21 mouse cellular contexts compared by ENCODE assay signal in the genomic region with DNA sequence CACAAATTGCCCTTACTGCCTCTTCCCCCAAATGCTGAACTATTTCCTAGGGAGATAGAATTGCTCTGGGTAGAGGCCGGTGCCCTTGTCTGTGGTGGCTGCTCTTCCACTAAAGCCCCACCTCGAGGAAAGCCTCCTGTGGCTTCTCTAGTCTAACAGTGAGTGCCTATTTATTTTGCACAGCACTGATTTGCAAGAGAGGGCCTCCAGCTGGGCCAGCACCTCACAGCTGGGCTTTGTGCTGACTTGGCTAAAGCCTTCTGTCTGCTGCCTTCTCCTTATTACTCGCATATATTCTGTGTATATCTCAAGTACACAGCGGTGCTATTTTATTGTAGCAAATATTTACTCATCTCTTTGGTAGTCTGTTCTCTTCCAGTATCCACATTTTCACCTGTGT.
"Had no signal": no experiment of that assay in that cellular context is flagged by ENCODE, and none has a peak within 500 bp of the region (broad histone marks: within the 10 kb centered on the region; RNA-seq: fewer than 3 reads in every experiment).

No protein-coding gene starts in this region.

- H3K27ac ChIP-seq: kidney, postnatal 0 days; limb, embryonic 12.5 days; limb, embryonic 15.5 days; liver, embryonic 14.5 days; lung, embryonic 15.5 days; midbrain, embryonic 12.5 days; neural tube, embryonic 13.5 days; stomach, postnatal 0 days had no signal

- H3K27me3 ChIP-seq: limb, embryonic 12.5 days; limb, embryonic 15.5 days; lung, embryonic 15.5 days; midbrain, embryonic 12.5 days; neural tube, embryonic 13.5 days had no signal

- H3K9me3 ChIP-seq: limb, embryonic 15.5 days; lung, embryonic 15.5 days had no signal

- H3K36me3 ChIP-seq: limb, embryonic 12.5 days; limb, embryonic 15.5 days; lung, embryonic 15.5 days; midbrain, embryonic 12.5 days; neural tube, embryonic 13.5 days had no signal

- H3K9ac ChIP-seq: limb, embryonic 12.5 days; limb, embryonic 15.5 days; liver, embryonic 14.5 days; liver, postnatal 0 days; lung, embryonic 15.5 days; midbrain, embryonic 12.5 days; neural tube, embryonic 13.5 days had no signal

- H3K4me3 ChIP-seq: limb, embryonic 12.5 days; limb, embryonic 15.5 days; lung, embryonic 15.5 days; midbrain, embryonic 12.5 days; myocyte; neural tube, embryonic 13.5 days had no signal

- H3K4me2 ChIP-seq: limb, embryonic 12.5 days; limb, embryonic 15.5 days; liver, embryonic 11.5 days; lung, embryonic 15.5 days; midbrain, embryonic 12.5 days; neural tube, embryonic 13.5 days had no signal

- ATAC-seq: liver, postnatal 0 days; midbrain, embryonic 16.5 days had no signal

- H3K4me1 ChIP-seq: limb, embryonic 12.5 days; limb, embryonic 15.5 days; lung, embryonic 15.5 days had no signal

- DNase-seq: kidney, adult 2 months; kidney, postnatal 36 days; left cerebral cortex, postnatal 4 days; liver, postnatal 0 days; lung, postnatal 10 days; retina, postnatal 1 day; right cerebral cortex, postnatal 25 days; thymus, adult 2 months; thymus, postnatal 14 days; thymus, postnatal 4 days had no signal
